Mouse (Mus musculus): ENCODE data around the gene Tmcc3. TPM values are rescaled to one million over a fixed set of nuclear protein-coding genes. Genes with fewer than 3 reads are reported as not detected.
"Not testable (repeated sequence)": the region's sequence is repeated elsewhere in the genome, so short reads cannot be mapped to it uniquely, and the experiment has no call there.

The Tmcc3 gene
- polyA plus RNA-seq, 1 experiment, result 6.2 TPM

GRCm38 (mm10) chr10:94524966-94525365 is 213.2 kb downstream of the Tmcc3 start:
- Histone ChIP-seq H3K4me3 (ENCODE audit: extremely low read depth, insufficient read depth, insufficient read length) (no peak overlapping the region), H3K27me3 (ENCODE audit: control insufficient read depth, insufficient read depth, low read length) (no peaks in the 10 kb centered on the region), H3K27ac (ENCODE audit: insufficient read depth, low read length) (no peak overlapping the region), H3K4me1 (ENCODE audit: control insufficient read depth, insufficient read depth, insufficient read length) (peaks cover 3% of the 10 kb centered on the region; the same call in 1 of the 2 replicates), H3K36me3 (ENCODE audit: control insufficient read depth, insufficient read depth, low read length) (no peaks in the 10 kb centered on the region)
- TF ChIP-seq CTCF (IDR thresholded peaks at IDR 0.05; ENCODE audit: extremely low read depth, insufficient read depth, insufficient read length, insufficient replicate concordance) (no peak), POLR2A (IDR thresholded peaks at IDR 0.05; ENCODE audit: low read depth, low read length) (no peak)
- 45% methylated on average over 6 of the region's 6 CpGs for WGBS
- DNase-seq (ENCODE audit: low read depth in 1 of 2, low spot score in 2 of 2), result no peak

- no peak overlapping the region for H3K27ac ChIP-seq (ENCODE audit: insufficient read depth, low read length)
- TF ChIP-seq POLR2A (IDR thresholded peaks at IDR 0.05; ENCODE audit: low read depth, low read length) (no peak), CTCF (IDR thresholded peaks at IDR 0.05; ENCODE audit: extremely low read depth, insufficient read depth, insufficient read length, insufficient replicate concordance) (no peak)
- H3K36me3 ChIP-seq (ENCODE audit: control insufficient read depth, insufficient read depth, low read length), result no peaks in the 10 kb centered on the region
- no peaks in the 10 kb centered on the region for H3K27me3 ChIP-seq (ENCODE audit: control insufficient read depth, insufficient read depth, low read length)
- no peak overlapping the region for H3K4me3 ChIP-seq (ENCODE audit: extremely low read depth, insufficient read depth, insufficient read length)
- no peak for DNase-seq (ENCODE audit: low read depth in 1 of 2, low spot score in 2 of 2)
- WGBS, result 51% methylated on average over 7 of the region's 7 CpGs
- peaks cover 3% of the 10 kb centered on the region; the same call in 1 of the 2 replicates for H3K4me1 ChIP-seq (ENCODE audit: control insufficient read depth, insufficient read depth, insufficient read length)
These were observed 214.0 kb downstream of the Tmcc3 start for GRCm38 (mm10) chr10:94525784-94526183.

- TF ChIP-seq POLR2A (IDR thresholded peaks at IDR 0.05; ENCODE audit: low read depth, low read length), result no peak
- no peak for TF ChIP-seq CTCF (IDR thresholded peaks at IDR 0.05; ENCODE audit: extremely low read depth, insufficient read depth, insufficient read length, insufficient replicate concordance)
- H3K36me3 ChIP-seq (ENCODE audit: control insufficient read depth, insufficient read depth, low read length), result no peaks in the 10 kb centered on the region
- peaks cover under 1% of the 10 kb centered on the region; the same call in 1 of the 2 replicates for H3K4me1 ChIP-seq (ENCODE audit: control insufficient read depth, insufficient read depth, insufficient read length)
- no peak overlapping the region for H3K4me3 ChIP-seq (ENCODE audit: extremely low read depth, insufficient read depth, insufficient read length)
- H3K27me3 ChIP-seq (ENCODE audit: control insufficient read depth, insufficient read depth, low read length), result no peaks in the 10 kb centered on the region
- WGBS, result 92% methylated on average over 8 of the region's 8 CpGs
- H3K27ac ChIP-seq (ENCODE audit: insufficient read depth, low read length), result no peak overlapping the region
- no peak for DNase-seq (ENCODE audit: low read depth in 1 of 2, low spot score in 2 of 2)
These were observed 215.1 kb downstream of the Tmcc3 start for GRCm38 (mm10) chr10:94526834-94527233.

- Histone ChIP-seq H3K4me3 (ENCODE audit: extremely low read depth, insufficient read depth, insufficient read length) (no peak overlapping the region), H3K4me1 (ENCODE audit: control insufficient read depth, insufficient read depth, insufficient read length) (no peaks in the 10 kb centered on the region), H3K27me3 (ENCODE audit: control insufficient read depth, insufficient read depth, low read length) (no peaks in the 10 kb centered on the region), H3K36me3 (ENCODE audit: control insufficient read depth, insufficient read depth, low read length) (no peaks in the 10 kb centered on the region), H3K27ac (ENCODE audit: insufficient read depth, low read length) (no peak overlapping the region)
- TF ChIP-seq POLR2A (IDR thresholded peaks at IDR 0.05; ENCODE audit: low read depth, low read length) (no peak), CTCF (IDR thresholded peaks at IDR 0.05; ENCODE audit: extremely low read depth, insufficient read depth, insufficient read length, insufficient replicate concordance) (no peak)
- 85% methylated on average over 6 of the region's 6 CpGs for WGBS
- DNase-seq (ENCODE audit: low read depth in 1 of 2, low spot score in 2 of 2), result no peak
These were observed 215.5 kb downstream of the Tmcc3 start for GRCm38 (mm10) chr10:94527248-94527647.

- 81% methylated on average over 2 of the region's 2 CpGs for WGBS
- TF ChIP-seq CTCF (IDR thresholded peaks at IDR 0.05; ENCODE audit: extremely low read depth, insufficient read depth, insufficient read length, insufficient replicate concordance) (no peak), POLR2A (IDR thresholded peaks at IDR 0.05; ENCODE audit: low read depth, low read length) (no peak)
- H3K27ac ChIP-seq (ENCODE audit: insufficient read depth, low read length), result no peak overlapping the region
These were observed 218.3 kb downstream of the Tmcc3 start for GRCm38 (mm10) chr10:94530079-94530478.

GRCm38 (mm10) chr10:94531482-94531881 is 219.7 kb downstream of the Tmcc3 start:
- Histone ChIP-seq H3K4me1 (ENCODE audit: control insufficient read depth, insufficient read depth, insufficient read length) (no peaks in the 10 kb centered on the region), H3K27ac (ENCODE audit: insufficient read depth, low read length) (no peak overlapping the region), H3K27me3 (ENCODE audit: control insufficient read depth, insufficient read depth, low read length) (no peaks in the 10 kb centered on the region), H3K4me3 (ENCODE audit: extremely low read depth, insufficient read depth, insufficient read length) (no peak overlapping the region), H3K36me3 (ENCODE audit: control insufficient read depth, insufficient read depth, low read length) (no peaks in the 10 kb centered on the region)
- TF ChIP-seq POLR2A (IDR thresholded peaks at IDR 0.05; ENCODE audit: low read depth, low read length) (no peak), CTCF (IDR thresholded peaks at IDR 0.05; ENCODE audit: extremely low read depth, insufficient read depth, insufficient read length, insufficient replicate concordance) (no peak)
- DNase-seq (ENCODE audit: low read depth in 1 of 2, low spot score in 2 of 2), result no peak

More at GRCm38 (mm10) chr10:94530079-94530478, 218.3 kb downstream of the Tmcc3 start:
- no peaks in the 10 kb centered on the region for H3K36me3 ChIP-seq (ENCODE audit: control insufficient read depth, insufficient read depth, low read length)
- H3K4me3 ChIP-seq (ENCODE audit: extremely low read depth, insufficient read depth, insufficient read length), result no peak overlapping the region
- no peaks in the 10 kb centered on the region for H3K4me1 ChIP-seq (ENCODE audit: control insufficient read depth, insufficient read depth, insufficient read length)
- no peaks in the 10 kb centered on the region for H3K27me3 ChIP-seq (ENCODE audit: control insufficient read depth, insufficient read depth, low read length)
- no peak for DNase-seq (ENCODE audit: low read depth in 1 of 2, low spot score in 2 of 2)

GRCm38 (mm10) chr10:94533081-94533724 is 221.5 kb downstream of the Tmcc3 start:
- DNase-seq (ENCODE audit: low read depth in 1 of 2, low spot score in 2 of 2), result no peak
- 81% methylated on average over 6 of the region's 6 CpGs for WGBS
- no peaks in the 10 kb centered on the region for H3K4me1 ChIP-seq (ENCODE audit: control insufficient read depth, insufficient read depth, insufficient read length)
- TF ChIP-seq POLR2A (IDR thresholded peaks at IDR 0.05; ENCODE audit: low read depth, low read length) (no peak), CTCF (IDR thresholded peaks at IDR 0.05; ENCODE audit: extremely low read depth, insufficient read depth, insufficient read length, insufficient replicate concordance) (no peak)
- H3K4me3 ChIP-seq (ENCODE audit: extremely low read depth, insufficient read depth, insufficient read length), result no peak overlapping the region
- no peaks in the 10 kb centered on the region for H3K27me3 ChIP-seq (ENCODE audit: control insufficient read depth, insufficient read depth, low read length)
- H3K36me3 ChIP-seq (ENCODE audit: control insufficient read depth, insufficient read depth, low read length), result no peaks in the 10 kb centered on the region
- no peak overlapping the region for H3K27ac ChIP-seq (ENCODE audit: insufficient read depth, low read length)

- H3K27ac ChIP-seq (ENCODE audit: insufficient read depth, low read length); H3K36me3 ChIP-seq (ENCODE audit: control insufficient read depth, insufficient read depth, low read length); H3K4me1 ChIP-seq (ENCODE audit: control insufficient read depth, insufficient read depth, insufficient read length); DNase-seq (ENCODE audit: low read depth in 1 of 2, low spot score in 2 of 2); H3K27me3 ChIP-seq (ENCODE audit: control insufficient read depth, insufficient read depth, low read length); H3K4me3 ChIP-seq (ENCODE audit: extremely low read depth, insufficient read depth, insufficient read length): not testable (repeated sequence)
- 91% methylated on average over 2 of the region's 2 CpGs for WGBS
These were observed 226.9 kb downstream of the Tmcc3 start for GRCm38 (mm10) chr10:94538623-94539022.
